Mouse (Mus musculus): ENCODE measurements at regions not wholly inside any gene's neighbourhood (a gene's known extent, or its start where the extent isn't known, plus 50 kb on each side); places are given as distances from the start of the nearest gene placed in this dataset.

DNA sequence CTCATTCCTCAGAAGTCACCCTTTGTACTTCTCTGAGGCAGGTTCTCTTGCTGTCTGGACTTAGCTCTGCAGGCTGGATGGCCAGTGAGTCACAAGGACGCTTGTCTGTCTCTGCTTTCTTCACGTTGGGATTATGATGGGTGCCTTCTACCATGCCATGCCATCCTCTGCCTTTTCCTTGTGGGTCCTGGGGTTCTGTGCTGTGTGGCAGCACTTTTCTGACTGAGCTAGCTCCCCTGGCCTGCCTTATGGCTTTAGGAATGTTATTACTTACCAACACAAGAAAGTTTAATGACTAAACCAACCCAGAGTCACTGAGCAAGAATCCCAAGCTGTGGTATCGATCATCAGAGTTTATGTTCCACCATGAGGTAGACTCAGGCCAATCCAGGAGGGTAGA lies 280.7 kb downstream of the Gm49356 start:
- DNase-seq (ENCODE audit: low spot score in 2 of 2): no peak

- DNase-seq (ENCODE audit: low spot score in 2 of 2): no peak
Observed at GRCm38 (mm10) chr15:59171120-59171519, 282.0 kb downstream of the Gm49356 start.

- DNase-seq (ENCODE audit: low spot score in 2 of 2): no peak
Observed at GRCm38 (mm10) chr15:59173452-59174245, 284.6 kb downstream of the Gm49356 start.

GRCm38 (mm10) chr15:59174246-59174751 lies 285.2 kb downstream of the Gm49356 start:
- DNase-seq (ENCODE audit: low spot score in 2 of 2): peak; percentile 37 to 38

DNA sequence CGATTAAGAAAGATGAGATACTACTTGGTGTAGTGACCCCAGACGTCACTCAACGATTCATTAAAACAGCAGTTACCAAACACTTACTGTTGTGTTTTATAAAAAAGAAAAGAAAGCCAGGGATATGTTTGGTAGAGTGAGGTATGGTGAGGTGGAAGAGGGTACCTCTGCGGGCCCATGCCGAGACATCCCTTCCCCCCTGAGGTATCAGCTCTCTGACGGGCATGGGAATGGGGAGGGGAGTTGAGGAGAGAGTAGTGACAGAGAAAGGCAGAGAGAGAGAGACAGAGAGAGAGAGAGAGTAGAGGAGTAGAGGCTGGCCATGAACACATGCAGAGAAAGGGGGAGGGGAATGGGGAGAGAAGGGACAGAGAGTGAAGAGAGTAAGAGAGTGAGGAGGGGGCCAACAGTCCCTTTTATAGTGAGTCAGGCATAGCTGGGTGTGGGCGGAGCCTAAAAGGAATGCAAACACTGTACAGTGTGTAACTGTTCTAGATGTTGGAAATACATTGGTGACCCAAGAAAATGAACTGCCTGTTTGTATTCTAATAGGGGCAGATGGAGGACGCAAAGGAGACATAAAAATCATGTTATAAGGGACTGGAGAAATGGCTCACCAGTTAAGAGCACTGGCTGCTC lies 285.9 kb downstream of the Gm49356 start:
- DNase-seq (ENCODE audit: low spot score in 2 of 2): no peak

DNA sequence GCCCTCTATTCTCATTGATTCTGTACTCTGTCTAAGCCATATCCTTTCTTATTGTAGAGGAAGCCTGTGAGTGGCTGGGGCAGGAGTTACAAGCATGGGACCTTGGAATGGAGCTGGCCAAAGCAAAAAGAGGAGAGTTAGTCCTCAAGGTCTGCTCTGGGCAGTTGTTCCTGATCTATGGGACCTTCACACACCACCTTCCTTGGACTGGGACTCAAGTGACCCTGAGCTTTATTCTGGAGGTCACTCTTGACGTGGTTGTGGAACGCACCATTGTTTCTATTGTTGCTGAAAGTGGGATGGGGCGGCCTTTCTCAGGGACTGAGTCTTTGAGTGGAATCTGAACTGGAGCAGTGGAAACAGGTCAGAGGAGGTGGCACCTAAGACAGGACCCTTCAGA lies 291.0 kb downstream of the Gm49356 start:
- DNase-seq (ENCODE audit: low spot score in 2 of 2): no peak

DNA sequence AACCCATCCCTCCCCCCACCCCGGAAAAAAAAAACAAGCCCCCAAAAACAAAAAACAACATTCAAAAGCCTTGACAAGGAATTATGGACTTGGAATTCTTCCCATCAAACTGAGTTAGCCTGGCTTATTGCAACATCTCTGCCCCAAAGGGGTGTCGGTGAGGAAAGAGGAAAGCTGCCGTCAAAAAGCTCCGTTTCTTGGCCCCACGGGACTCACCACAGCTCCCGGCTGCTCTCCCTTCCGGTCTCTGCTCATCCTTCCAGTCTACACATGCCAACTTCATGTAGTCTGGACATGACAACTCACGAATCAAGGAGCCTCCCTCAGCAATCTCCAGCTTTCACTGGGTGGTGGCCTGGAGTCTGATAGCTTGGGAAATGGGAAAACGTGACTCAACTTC lies 295.4 kb downstream of the Gm49356 start:
- DNase-seq (ENCODE audit: low spot score in 2 of 2): no peak

DNA sequence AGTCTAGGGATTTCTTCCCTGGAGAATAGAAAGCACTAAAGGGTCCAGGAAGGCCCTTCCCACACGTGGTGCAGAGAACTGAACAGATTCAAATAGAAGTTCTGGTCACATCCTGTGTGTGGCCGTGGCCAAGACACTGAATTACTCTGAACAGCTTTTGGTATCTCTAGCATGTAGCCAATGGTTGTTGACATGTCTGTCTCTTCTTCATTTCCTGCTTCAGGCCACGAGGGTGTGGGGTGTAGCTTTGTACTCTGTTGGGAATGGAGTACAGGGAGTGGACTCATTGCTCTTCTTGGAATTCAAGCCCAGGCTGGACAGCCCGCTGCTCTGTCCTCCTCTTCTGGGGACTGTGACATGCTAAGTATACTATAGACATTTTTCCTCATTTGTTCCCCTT lies 298.5 kb downstream of the Gm49356 start:
- DNase-seq (ENCODE audit: low spot score in 2 of 2): no peak

DNA sequence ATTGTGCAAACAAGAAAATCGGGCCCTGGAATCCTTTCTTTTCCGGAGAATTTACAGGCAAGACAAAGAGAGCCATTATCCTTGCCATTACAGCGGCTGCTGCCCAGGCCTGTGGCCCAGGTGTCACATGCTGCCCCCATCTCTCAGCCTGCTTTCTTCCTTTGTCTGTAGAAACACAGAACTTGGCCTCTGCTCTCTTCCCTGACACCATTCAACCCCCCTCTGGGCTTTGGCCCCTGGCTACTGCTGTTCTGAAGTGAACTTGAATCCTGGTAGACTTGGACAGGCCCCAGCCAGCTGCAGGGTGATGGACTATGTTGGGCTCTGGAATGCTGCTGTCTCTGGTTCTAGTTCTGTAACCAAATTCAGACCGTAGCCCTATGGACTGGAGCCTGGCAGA lies 299.3 kb downstream of the Gm49356 start:
- no peak for DNase-seq (ENCODE audit: low spot score in 2 of 2)

DNA sequence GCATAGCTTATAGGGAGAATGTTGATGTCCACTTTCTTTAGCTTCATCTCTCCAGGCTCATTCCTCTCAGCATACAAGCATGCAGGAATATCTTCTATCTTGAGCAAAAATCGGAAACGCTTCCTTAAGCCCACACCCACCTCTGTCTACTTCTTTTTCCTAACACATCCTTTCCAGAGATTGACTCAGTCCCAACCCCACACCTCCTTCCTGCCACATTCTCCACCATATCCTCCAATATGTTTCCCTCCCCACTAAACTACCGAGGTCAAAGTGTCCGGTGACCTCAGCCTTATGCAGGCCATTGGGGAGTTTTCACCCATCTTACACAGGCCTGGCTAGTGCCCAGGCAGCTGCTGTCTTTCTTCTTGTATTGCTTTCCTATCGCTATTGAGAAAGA lies 301.4 kb downstream of the Gm49356 start:
- no peak for DNase-seq (ENCODE audit: low spot score in 2 of 2)

- no peak for DNase-seq (ENCODE audit: low spot score in 2 of 2)
Observed at GRCm38 (mm10) chr15:59194421-59194820, 305.3 kb downstream of the Gm49356 start.

- DNase-seq (ENCODE audit: low spot score in 2 of 2): no peak
Observed at GRCm38 (mm10) chr15:59196351-59196750, 307.3 kb downstream of the Gm49356 start.

DNA sequence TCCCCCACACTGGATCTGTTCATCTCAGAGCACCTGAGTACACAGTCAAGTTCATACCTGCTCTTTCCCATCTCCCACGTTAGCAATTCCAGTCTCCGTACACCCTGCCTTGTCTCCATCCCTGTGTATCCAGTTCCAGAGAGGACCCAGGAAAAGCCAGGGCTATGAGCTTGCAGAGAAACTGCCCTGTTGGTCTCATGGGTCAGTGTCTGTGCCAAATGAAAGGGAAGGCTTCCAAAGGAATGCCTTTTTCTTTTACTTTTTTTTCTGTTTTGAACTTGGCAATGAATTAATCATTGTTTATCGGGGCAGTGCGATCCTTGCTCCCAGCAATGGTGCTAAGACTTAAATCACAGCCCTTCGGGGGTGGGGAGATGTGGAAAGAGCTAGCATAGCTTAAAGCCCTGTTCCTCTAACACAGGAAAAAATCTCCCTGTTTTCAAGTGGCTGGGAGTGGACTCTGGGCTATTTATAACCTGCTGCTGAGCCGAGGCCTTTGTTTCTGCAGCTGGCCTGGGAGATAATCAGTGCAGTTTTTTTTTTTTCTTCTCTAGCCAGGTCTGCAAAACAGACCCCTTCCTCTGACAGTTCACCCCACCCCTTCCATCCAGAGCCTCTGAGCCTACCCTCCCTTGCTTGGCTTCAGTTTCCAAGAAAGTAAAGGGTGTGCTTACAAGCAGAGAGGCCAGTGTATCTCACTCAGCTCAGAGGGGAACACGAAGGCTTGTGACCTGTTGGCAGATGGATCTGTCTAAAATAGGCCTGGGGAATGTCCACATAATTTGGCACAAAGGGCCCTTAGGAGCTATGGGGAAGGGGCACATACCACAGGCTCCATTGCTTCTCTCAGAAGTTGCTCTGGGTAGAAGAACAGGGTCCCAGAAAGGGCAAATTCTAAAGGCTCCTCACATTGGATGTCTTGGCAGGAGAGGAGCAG lies 308.6 kb downstream of the Gm49356 start:
- no peak for DNase-seq (ENCODE audit: low spot score in 2 of 2)

DNA sequence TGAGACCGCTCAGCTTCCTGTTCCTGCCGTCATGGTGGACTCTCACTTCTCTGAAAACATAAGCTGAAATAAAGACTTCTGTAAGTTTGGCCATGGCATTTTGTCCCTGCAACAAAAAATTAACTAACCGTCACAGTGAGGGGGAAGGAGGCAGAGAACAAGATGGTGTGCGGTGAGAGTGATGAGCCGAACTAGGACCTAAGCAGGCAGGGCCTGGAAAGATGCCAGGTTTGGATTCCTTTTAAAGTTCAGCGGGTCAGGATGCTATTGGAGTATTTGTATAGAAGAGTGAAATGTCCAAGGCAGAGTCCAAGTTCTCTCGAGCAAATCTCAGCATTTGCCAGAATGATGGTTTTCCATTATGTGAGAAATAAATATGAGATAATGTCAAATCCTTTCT lies 312.3 kb downstream of the Gm49356 start:
- no peak for DNase-seq (ENCODE audit: low spot score in 2 of 2)

GRCm38 (mm10) chr15:59201894-59202670 lies 313.0 kb downstream of the Gm49356 start:
- DNase-seq (ENCODE audit: low spot score in 2 of 2): no peak

GRCm38 (mm10) chr15:59203097-59203849 lies 314.2 kb downstream of the Gm49356 start:
- no peak for DNase-seq (ENCODE audit: low spot score in 2 of 2)

- peak; percentile 16 to 39 for DNase-seq (ENCODE audit: low spot score in 2 of 2)
Observed at GRCm38 (mm10) chr15:59203850-59204625, 314.9 kb downstream of the Gm49356 start.

DNA sequence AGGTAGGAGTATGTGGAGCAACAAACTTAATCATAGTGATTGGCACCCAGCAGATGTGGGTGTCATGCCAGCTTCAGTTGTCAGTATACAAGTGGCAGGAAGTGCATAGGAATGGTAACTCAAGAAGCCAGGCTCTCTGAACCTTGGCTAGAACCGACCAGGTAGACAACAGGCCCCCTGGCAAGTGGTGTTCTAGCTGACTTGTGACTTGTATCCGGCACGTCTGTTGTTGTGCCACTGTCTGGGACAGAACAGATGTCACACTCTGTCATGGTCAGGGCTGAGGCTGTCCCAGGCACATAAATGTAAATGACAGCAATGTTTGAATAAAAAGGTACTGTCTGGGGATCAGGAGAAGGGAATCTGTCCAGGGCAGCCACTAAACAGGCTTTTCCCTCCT lies 316.0 kb downstream of the Gm49356 start:
- no peak for DNase-seq (ENCODE audit: low spot score in 2 of 2)

GRCm38 (mm10) chr15:59205544-59205943 lies 316.4 kb downstream of the Gm49356 start:
- no peak for DNase-seq (ENCODE audit: low spot score in 2 of 2)

- DNase-seq (ENCODE audit: low spot score in 2 of 2): no peak
Observed at GRCm38 (mm10) chr15:59206636-59207035, 317.5 kb downstream of the Gm49356 start.

All from thymus, postnatal 10 days (tissue).